Comparison of ENCODE assay signal across 22 mouse cellular contexts in the genomic region with DNA sequence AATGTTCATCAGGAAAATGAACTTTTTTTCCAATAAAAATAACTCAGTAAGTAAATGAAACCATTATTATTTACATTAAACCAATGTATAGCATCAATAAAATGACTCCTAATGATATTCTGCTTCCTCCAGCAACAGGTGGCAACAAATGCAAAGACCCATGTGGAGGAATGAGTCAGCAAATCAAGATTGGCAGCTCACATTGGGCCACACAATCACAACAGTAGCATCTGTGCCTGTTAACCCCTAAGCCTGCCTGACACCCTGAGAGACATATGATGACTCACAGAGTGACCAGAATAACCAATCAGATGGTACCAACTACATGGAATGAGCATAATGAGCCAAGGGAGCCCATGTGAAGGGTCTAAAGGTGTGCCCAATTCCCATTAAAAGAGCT.
DNase-seq lines count a peak whose midpoint lies in the region; ATAC-seq and TF ChIP-seq lines count a peak whose summit lies in the region.
"Had no signal": no experiment of that assay in that cellular context is flagged by ENCODE, and none has a peak within 500 bp of the region (broad histone marks: within the 10 kb centered on the region; RNA-seq: fewer than 3 reads in every experiment).

No protein-coding gene starts in this region.

- no peak overlapping the region for H3ac ChIP-seq in myocyte (ENCODE audit: control insufficient read depth, insufficient read length)

- H3K36me3 ChIP-seq in forebrain, embryonic 14.5 days (ENCODE audit: control insufficient read depth, insufficient read depth, low read length): no peaks in the 10 kb centered on the region
- H3K36me3 ChIP-seq in forebrain, embryonic 12.5 days (replicated peaks): no peaks in the 10 kb centered on the region
- H3K36me3 ChIP-seq in ES-E14 (ENCODE audit: control insufficient read depth, insufficient read depth, low read length, poor library complexity, severe bottlenecking) (no peaks in the 10 kb centered on the region), myocyte (ENCODE audit: control insufficient read depth, insufficient read depth) (no peaks in the 10 kb centered on the region)
- H3K36me3 ChIP-seq in heart, embryonic 12.5 days: no peaks in the 10 kb centered on the region
- H3K36me3 ChIP-seq: embryonic facial prominence, embryonic 10.5 days; embryonic facial prominence, embryonic 12.5 days; forebrain, embryonic 15.5 days had no signal

- H3K79me2 ChIP-seq in myocyte (ENCODE audit: control insufficient read depth, insufficient read depth): no peaks in the 10 kb centered on the region

- no peak for ATAC-seq in forebrain, embryonic 14.5 days
- ATAC-seq in forebrain, embryonic 12.5 days (ENCODE audit: low FRiP score): no peak
- ATAC-seq in heart, embryonic 12.5 days (ENCODE audit: insufficient number of reproducible peaks, low FRiP score): no peak
- ATAC-seq: activated CD4-positive, CD25-positive, alpha-beta regulatory T cell, adult 4 months; CD4-positive, CD25-positive, alpha-beta regulatory T cell, adult 4 months; forebrain, embryonic 15.5 days; forebrain, postnatal 0 days; Patski had no signal

- peak; percentile 3 for DNase-seq in forebrain, embryonic 14.5 days (ENCODE audit: low spot score)
- no peak for DNase-seq in ES-E14 (ENCODE audit: low read depth, low spot score)
- DNase-seq in frontal cortex, postnatal 14 days (ENCODE audit: low spot score in 2 of 2): no peak
- DNase-seq: adrenal gland, adult 8-10 months; adrenal gland, postnatal 14 days; adrenal gland, postnatal 36 days; cerebellum, adult 11-12 months; cerebellum, adult 2 months; cerebellum, adult 9-10 months; cerebellum, postnatal 10 days; cerebellum, postnatal 25 days; forebrain, postnatal 0 days had no signal

- no peaks in the 10 kb centered on the region for H3K4me1 ChIP-seq in forebrain, embryonic 14.5 days (ENCODE audit: control insufficient read depth, insufficient read depth, low read length)
- H3K4me1 ChIP-seq in forebrain, embryonic 12.5 days: no peaks in the 10 kb centered on the region
- H3K4me1 ChIP-seq in ES-E14 (ENCODE audit: control insufficient read depth in 2 of 2, insufficient read depth in 2 of 2, low read length in 2 of 2, poor library complexity in 1 of 2): no peaks in the 10 kb centered on the region
- H3K4me1 ChIP-seq in heart, embryonic 12.5 days (replicated peaks): no peaks in the 10 kb centered on the region
- H3K4me1 ChIP-seq: embryonic facial prominence, embryonic 12.5 days; forebrain, embryonic 15.5 days had no signal

- no peak overlapping the region for H3K27ac ChIP-seq in forebrain, embryonic 14.5 days (ENCODE audit: low read depth, low read length)
- no peak overlapping the region for H3K27ac ChIP-seq in forebrain, embryonic 12.5 days
- H3K27ac ChIP-seq in ES-E14 (ENCODE audit: insufficient read depth, low read depth, low read length, poor library complexity, severe bottlenecking): no peak overlapping the region
- no peak overlapping the region for H3K27ac ChIP-seq in heart, embryonic 12.5 days (ENCODE audit: poor library complexity, severe bottlenecking)
- H3K27ac ChIP-seq: embryonic facial prominence, embryonic 10.5 days; embryonic facial prominence, embryonic 12.5 days; forebrain, embryonic 15.5 days had no signal

- no peaks in the 10 kb centered on the region; the same call in 1 of the 2 replicates for H3K9me3 ChIP-seq in forebrain, embryonic 14.5 days (replicated peaks; ENCODE audit: control insufficient read depth, low read length)
- H3K9me3 ChIP-seq in forebrain, embryonic 12.5 days: no peaks in the 10 kb centered on the region
- H3K9me3 ChIP-seq in ES-E14 (ENCODE audit: control insufficient read depth, insufficient read depth, low read depth, low read length): no peaks in the 10 kb centered on the region
- H3K9me3 ChIP-seq in heart, embryonic 12.5 days (replicated peaks): no peaks in the 10 kb centered on the region
- H3K9me3 ChIP-seq: embryonic facial prominence, embryonic 10.5 days; embryonic facial prominence, embryonic 12.5 days; forebrain, embryonic 15.5 days had no signal

- H3K4me2 ChIP-seq in forebrain, embryonic 14.5 days (ENCODE audit: low read length): no peak overlapping the region
- no peak overlapping the region for H3K4me2 ChIP-seq in forebrain, embryonic 12.5 days
- no peak overlapping the region for H3K4me2 ChIP-seq in myocyte (ENCODE audit: low read depth)
- no peak overlapping the region for H3K4me2 ChIP-seq in heart, embryonic 12.5 days
- H3K4me2 ChIP-seq: embryonic facial prominence, embryonic 12.5 days; forebrain, embryonic 15.5 days had no signal

- no peak for TF ChIP-seq POLR2A in myocyte (IDR thresholded peaks at IDR 0.05; ENCODE audit: insufficient read length, low read depth)

- in situ Hi-C loops in ES-E14 (cut with MboI; ENCODE audit: low sequenced_read_pairs in 2 of 2, unreplicated experiment in 2 of 2): no loop called here

- no peaks in the 10 kb centered on the region for H3K27me3 ChIP-seq in forebrain, embryonic 14.5 days (replicated peaks; ENCODE audit: control insufficient read depth, insufficient read depth, low read length)
- H3K27me3 ChIP-seq in forebrain, embryonic 12.5 days: no peaks in the 10 kb centered on the region
- H3K27me3 ChIP-seq in myocyte (ENCODE audit: control insufficient read depth, insufficient read depth, insufficient read length): no peaks in the 10 kb centered on the region
- no peaks in the 10 kb centered on the region for H3K27me3 ChIP-seq in heart, embryonic 12.5 days (replicated peaks)
- H3K27me3 ChIP-seq: CH12.LX; embryonic facial prominence, embryonic 12.5 days; forebrain, embryonic 15.5 days had no signal

- no peak overlapping the region for H3K9ac ChIP-seq in forebrain, embryonic 14.5 days (ENCODE audit: low read length)
- H3K9ac ChIP-seq in forebrain, embryonic 12.5 days: no peak overlapping the region
- no peak overlapping the region for H3K9ac ChIP-seq in ES-E14 (ENCODE audit: insufficient read depth, low read depth, low read length, poor library complexity, severe bottlenecking)
- H3K9ac ChIP-seq in heart, embryonic 12.5 days: no peak overlapping the region
- H3K9ac ChIP-seq: embryonic facial prominence, embryonic 12.5 days; forebrain, embryonic 15.5 days; forebrain, postnatal 0 days had no signal

- no peak overlapping the region for H3K4me3 ChIP-seq in forebrain, embryonic 14.5 days (ENCODE audit: low read depth, low read length)
- H3K4me3 ChIP-seq in forebrain, embryonic 12.5 days (replicated peaks): no peak overlapping the region
- H3K4me3 ChIP-seq in ES-E14 (ENCODE audit: insufficient read depth in 1 of 2, low read depth in 1 of 2, low read length in 2 of 2, poor library complexity in 1 of 2, severe bottlenecking in 1 of 2) (no peak overlapping the region), myocyte (no peak overlapping the region)
- no peak overlapping the region for H3K4me3 ChIP-seq in heart, embryonic 12.5 days
- H3K4me3 ChIP-seq: embryonic facial prominence, embryonic 10.5 days; embryonic facial prominence, embryonic 12.5 days; forebrain, embryonic 15.5 days had no signal

TF ChIP-seq in ES-E14, 5 proteins besides CTCF, POLR2A, EP300 and RAD21:
- TF ChIP-seq HCFC1 (IDR thresholded peaks at IDR 0.05; ENCODE audit: borderline replicate concordance, insufficient read depth, low read length) (no peak), MAFK (IDR thresholded peaks at IDR 0.05; ENCODE audit: insufficient read depth, low read depth, low read length) (0 out of 2 replicates have a peak, but pooled peaks have one; percentile 10), CHD2 (IDR thresholded peaks at IDR 0.05; ENCODE audit: low read depth, low read length) (no peak)

TF ChIP-seq in myocyte, 11 proteins besides CTCF, POLR2A, EP300 and RAD21:
- no peak for TF ChIP-seq MAX (IDR thresholded peaks at IDR 0.05; ENCODE audit: low read depth)
- peak in 2 of 3 experiments; percentile 18 to 49 for TF ChIP-seq MYOD1 (IDR thresholded peaks at IDR 0.05; ENCODE audit: control insufficient read depth in 1 of 3, insufficient read length in 2 of 3, low read depth in 2 of 3)
